Mouse (Mus musculus): ENCODE data around the gene Casp7.

DNA sequence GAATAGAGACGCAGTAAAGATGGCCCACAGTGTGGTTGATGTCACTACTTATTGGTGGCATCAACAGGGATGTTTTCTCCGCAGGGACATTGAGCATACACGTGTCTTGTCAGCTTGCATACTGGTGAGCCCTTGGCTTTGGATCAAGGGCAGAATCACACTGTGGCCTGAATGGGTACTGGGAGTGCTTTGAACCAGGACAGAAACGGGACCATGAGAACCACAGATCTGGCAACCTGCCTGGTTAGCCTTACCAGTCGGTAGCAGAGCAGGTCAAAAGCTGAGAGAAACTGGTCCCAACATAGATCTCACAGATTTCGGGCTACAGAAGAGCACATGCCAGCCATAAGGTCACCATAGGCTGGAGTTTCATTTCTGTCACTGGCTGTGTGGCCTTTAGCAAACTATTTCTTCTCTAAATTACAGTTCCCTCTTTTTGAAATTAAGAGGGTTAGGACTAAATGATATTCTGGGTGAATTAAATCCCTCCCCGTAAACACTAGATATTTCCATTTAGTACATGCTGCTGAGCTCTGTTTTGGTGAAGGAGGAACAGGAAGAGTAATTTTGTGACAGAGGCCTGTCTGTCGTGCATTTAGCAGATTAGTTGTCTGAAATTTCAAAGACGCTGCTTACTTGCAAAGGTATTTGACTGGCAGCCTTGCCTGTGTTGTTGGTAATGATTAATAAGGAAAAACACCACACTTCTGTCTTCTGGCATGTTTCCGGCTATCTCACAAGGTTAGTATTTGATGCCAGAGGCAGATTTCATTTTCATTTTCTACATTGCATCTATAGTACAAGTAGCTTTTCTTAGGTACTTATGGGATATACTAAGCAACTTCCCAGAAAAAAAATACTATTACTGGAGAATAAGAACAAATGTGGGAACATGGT lies 62.5 kb downstream of the Casp7 start:
- TF ChIP-seq POLR2A (IDR thresholded peaks at IDR 0.05; ENCODE audit: low read depth, low read length) (no peak), CTCF (conservative IDR thresholded peaks at IDR 0.05; ENCODE audit: insufficient read depth, insufficient read length, low read depth, low read length) (no peak)
